Mouse (Mus musculus) CD4-positive helper T cell, adult 2 months (primary cell): ENCODE results near the gene Ranbp17.

Experiments
- DNase-seq: peaks from one replicate; pipeline ENCODE4 v3.0.0-alpha.2; 2012; ENCODE audit warnings: low read depth, missing footprints, low spot score

Ranbp17 gene

DNA sequence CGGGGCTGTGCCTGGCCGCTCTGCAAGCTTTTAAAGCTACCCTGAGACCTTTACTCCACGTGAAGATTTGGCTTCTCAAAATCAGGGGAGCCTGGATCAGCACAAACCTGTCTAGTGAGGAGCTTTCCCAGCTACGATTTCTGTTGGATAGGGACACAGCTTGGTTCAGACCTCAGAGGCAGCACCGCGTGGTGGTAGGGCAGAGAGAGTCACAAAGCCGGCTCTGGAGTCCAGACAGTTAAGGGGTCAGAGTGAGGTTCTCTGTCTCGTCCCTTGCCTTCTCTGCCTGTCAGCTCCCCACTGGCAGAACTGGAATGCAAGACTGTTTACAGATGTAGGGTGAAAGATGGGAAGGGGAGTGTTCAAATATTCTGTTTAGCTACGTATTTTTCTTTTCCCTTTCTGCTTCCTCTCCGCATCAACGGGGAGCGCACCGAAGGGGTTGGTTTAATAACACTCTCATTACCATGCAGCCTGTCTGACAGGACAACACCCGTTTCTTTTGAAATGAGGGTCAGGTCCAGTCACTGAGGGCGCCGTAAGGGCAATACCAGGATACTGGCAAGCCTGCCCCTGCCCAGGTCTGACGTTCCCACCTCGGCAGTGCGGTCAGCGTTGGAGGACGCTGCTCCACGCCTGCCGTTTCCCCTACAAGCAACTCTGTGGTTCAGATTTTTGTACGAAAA lies 317.0 kb downstream of the Ranbp17 start:
- DNase-seq = no peak

DNA sequence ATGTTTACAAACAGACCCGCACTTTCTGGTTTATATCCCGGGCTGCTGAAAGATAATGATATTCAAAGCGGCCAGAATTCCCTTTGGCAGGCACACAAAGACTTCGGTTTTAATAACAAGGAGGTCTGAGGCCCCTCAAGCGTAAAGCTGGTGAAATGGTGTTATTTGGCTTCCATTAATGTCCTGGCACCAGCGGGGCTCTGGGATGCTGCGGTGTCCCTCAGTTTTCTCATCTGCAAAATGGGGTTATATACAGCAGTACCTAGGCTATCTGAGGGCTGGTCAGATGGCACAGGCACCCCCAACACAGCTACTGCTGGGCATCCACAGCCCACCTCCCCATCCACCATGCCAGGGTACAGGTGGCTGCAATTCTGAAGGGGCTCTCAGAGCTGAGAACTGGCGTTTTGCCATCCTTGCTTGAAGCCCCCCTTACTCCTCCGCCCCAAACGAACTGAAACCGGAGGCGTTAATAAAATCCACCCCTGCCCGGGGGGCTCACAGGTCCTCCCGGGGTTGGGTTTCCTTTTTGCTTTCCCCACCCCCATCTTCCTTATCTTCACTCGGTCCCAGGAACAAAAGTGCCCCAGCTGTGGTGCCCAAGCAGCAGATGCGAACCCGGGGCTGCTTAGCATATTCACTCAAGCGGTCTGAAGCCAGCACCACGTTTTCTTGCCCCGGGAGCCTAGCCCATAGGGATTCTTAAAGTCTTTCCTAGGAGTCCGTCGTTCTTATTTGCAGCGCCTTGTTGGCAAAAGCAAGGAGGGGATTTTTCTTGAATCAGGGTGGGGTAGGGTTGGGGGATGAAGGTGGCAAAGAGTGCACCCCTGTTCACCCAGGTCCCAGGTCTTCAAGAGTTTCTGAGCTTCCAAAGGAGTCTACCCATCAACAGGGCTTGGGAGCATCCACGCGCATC lies 317.8 kb downstream of the Ranbp17 start:
- DNase-seq = no peak

DNA sequence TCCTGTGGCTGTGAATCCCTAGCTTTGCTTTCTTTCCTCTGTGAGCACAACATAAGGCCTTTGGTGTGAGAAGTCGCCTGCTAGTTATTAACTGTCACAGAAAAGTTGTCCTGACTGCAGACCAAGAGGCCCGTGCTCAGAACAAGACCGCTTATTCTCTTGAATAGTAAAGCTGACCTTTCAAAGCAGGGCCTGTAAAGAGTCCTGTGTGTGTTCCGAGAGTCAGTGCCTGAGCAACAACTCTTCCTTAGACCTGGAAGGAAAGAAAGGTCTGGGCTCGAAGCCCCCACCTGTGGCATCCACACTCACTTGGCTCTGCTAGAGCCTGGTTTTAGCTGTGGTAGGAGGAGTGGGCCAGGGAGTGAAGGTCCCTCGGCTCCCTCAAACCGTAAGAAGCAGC lies 318.5 kb downstream of the Ranbp17 start:
- no peak for DNase-seq

DNA sequence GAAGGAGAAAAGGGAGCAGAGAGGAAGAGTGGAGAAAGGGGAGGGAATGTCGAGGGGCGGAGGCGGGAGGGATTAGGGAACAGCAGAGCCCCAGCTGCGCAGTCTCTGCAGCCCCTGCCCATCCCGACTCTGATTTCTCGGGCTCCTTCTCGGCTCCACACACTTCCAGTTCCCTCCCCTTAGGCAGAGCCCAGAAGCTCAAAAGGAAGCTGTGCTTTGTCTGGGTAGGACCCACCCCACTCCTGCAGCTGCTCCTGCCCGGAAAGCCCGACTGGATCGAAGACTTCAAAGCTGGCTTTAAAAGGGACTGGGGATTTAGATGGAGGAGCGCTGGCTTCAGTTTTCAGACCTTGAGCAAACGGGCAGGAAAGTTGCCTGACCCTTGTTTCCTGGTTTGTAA lies 319.9 kb downstream of the Ranbp17 start:
- no peak for DNase-seq

DNA sequence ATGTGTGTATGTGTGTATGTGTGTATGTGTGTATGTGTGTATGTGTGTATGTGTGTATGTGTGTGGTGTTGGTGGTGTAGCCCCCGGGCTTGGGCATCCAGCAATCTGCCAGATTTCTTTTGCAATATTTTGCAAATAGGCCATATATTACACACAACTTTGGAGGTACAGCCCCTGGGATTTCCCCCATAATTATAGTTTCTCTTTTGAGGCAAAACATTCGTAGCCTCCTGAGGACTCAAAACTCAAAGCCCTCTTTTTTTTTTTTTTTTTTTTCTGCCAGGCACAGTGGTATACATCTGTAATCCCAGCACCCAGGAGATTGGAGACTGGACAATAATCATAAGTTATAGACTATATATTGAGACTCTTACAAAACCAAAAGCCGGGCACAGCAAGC lies 331.7 kb downstream of the Ranbp17 start:
- DNase-seq = no peak

DNA sequence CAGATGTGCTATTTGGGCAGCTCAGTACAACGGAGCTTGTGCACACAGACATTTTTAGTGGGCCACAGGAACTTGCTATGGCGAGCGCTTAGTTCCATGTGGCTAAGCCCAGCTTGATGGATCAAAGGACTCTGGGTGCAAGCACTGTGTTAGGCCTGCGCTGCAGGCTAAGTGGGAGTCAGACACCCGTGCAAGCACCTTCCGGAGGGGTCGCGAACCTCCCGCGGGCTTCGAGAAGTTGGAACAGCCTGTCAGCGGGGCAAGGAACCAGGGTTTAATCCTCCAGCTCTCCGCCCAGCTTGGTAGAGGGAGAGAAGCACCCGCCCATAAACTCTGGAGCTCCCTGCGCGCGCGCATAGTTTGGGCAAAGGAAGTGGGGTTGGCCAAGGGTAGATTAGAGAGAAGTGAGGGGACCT lies 332.8 kb downstream of the Ranbp17 start:
- no peak for DNase-seq

DNA sequence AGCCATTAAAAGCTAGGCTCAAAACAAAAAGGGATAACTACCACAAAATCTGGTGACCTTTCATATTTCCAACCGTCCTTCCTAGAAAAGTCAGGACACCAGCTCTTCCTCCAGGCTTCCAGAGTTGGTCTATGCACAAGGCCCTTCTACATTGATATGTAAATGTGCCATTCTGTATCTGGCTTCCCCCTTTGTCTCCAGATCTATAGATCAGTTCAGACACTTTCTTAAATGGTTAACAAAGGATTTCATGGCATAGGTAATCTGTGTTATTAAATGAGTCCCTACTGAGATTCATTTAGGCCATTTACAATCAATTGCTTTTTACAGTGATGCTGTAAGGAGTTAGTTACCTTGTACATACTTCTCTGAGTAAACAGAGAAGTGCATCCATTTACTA lies 333.7 kb downstream of the Ranbp17 start:
- DNase-seq = no peak

DNA sequence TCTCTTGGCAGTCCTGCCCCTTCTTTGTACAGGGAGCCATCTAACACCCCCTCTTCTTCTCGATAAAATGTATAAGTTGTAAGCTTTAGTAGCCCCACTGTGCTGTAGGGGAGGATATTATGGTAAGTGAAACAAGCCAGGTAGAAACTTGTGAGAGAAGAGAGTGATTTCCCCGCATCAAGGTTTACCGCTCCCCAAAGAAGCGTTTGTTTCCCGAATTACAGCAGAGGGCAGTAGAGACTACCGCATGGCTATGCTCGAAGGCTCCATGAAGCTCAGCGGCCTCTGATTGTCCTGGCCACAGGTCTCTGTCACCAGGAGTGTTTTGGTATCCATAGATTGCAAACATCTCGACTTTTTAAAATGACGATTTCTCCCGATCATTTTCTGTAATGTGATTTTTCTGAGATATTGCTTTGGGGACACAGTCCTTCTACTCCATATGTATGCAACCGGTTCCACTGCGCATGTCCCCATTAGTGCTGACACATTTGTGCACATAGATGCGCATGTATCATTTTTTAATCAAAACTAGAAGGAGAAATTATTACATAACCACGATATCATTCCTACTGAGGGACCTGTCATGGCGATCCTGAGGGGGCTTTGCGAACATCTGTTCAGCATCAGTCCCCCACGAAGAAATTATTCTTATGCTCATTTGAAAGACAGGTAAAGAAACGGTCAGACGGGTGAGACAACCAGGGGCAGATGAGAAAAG lies 336.9 kb downstream of the Ranbp17 start:
- no peak for DNase-seq

DNA sequence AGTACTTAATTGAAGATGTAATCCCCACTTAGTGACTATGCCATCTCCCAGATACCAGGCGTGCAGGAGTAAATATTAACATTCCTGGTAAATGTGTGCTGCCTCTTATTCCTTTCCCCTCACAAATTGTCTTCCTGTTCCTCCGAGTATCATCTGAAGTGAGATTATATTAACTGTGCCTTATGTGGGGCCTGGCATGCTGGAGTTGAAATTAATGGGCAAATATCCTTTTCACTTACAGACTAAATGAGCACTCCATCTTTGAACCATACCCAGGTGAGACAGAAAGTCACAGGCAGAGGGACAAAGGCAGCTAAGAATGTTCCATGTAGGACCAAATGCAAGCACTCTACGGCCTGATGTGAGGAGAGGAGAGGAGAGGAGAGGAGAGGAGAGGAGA lies 337.8 kb downstream of the Ranbp17 start:
- DNase-seq = no peak

DNA sequence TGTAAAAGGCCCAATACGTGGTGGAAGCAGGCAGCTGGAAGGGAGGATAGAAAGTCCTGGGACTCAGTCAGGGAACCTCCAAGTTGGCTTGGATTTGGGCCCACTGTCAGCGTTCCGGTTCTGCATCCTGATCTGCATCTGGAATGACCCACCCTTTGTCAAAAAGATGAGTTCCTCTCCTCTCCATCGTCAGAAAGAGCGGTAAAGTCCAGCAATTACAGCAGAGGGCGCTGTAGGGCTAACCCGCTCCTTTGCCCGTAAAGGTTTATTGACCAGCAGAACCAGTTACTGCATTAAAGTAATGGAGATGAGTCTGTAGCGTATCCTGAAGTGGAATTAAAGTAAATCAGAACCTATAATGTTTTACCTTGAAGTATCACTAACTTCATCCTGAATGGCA lies 343.1 kb downstream of the Ranbp17 start:
- DNase-seq = peak; percentile 44

DNA sequence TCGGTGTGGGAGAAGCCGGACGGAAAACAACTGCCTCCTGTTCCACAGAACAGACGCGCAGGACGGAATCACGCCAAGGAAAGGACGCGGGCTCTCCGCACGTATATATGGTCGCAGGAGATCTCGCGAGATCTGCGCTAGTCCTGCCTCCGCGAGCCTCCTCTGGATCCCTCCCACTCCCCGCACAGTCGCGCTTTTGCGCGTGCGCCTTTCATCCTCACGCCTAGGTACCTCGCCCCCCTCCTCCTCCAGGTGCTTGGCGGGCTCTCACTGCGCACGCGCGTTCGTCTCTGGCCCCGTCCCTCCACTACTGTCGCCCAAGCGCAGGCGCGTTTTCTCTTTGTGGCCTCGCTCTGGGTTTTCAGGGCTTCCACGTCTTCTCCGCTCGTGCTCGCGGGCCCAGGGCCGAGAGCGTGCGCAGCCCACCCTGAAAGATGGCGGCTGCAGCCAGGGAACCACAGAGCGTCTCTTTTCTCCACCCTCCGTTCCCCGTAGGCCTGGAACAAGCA lies 350.5 kb downstream of the Ranbp17 start, which contains the start of gene Npm1:
Gene Npm1 (minus strand): TSS at position 209 of the 509 bp plus-strand sequence.
- peak; percentile 100 for DNase-seq

DNA sequence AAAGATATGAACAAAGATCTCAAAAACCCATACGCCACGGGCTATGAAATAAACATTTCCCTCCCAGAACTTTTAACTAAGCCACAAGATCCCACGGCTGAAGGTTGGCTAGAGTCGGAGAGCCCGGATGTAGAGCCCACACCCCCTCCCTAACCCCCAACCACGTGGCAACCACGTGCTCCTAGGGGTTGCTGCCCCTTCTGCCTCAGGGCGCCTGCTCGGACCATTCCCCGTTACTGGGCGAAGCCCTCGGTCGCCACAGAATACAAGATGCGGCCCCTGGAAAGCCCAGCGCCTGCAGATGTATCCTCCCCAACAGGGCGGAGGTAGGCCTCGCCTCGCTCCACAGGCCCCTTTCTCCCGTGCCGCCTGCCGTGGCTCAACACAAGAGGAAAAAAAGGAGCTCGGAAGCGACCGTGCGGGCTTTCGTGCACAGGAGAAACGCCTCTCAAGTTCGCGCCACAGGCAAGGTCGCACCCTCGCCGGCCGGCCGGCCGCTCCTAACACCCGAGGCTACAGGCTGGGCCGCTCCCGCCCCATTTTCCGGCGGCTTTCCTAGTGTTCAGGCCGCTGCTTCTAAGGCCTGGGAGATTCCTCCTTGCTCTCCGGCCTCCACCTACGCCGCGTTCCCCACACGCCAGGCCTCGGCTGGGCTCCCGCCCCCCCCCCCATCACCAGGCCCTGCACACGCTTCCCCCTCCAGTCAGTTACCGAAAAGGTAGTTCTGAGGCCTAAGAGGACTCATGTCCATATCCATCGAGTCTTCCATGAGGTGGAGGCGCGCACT lies 351.1 kb downstream of the Ranbp17 start:
- peak; percentile 84 for DNase-seq
